15 mouse cellular contexts compared by ENCODE assay signal in the genomic region with DNA sequence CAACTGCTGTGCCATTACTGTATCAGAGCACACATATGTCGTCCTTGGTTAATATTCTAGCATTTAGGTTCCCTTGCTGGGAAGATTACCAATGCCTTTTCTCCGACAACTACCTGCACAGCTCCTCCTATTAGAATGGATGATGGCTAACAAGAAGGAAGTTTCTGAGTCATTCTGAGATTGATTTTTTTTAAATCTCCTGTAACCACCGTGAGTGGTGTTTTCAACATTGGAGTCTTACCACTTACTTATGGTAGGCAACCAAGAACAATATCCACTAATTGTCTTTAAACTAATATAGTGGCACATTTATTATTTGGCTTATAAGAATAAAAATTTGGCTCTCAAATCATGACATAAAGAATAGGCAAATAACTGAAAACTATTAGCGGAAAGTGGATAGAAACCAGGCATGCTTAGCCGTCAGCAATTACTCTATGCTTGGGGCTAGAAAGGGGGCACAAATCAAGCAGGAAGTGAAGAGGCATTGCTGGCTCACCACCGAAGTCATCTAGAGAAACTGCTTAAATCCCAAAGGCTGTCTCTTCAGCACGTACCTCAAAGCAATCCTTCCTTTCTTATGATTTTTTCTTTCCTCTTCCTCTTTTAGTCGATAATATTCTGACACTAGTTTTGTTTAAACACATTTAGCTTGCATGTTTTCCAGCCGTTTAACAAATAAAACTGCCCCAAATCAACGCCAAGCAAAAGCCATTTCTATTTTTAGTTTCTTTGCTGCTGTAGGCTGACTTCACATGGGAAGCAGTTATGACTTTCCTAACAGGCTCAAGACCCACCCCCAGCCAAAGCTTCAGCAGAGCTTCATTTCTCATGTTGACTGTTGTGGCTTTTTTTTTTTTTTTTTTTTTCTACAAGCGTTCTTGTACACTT.
DNase-seq lines count a peak whose midpoint lies in the region; ATAC-seq and TF ChIP-seq lines count a peak whose summit lies in the region.
"Had no signal": no experiment of that assay in that cellular context is flagged by ENCODE, and none has a peak within 500 bp of the region (broad histone marks: within the 10 kb centered on the region; RNA-seq: fewer than 3 reads in every experiment).

No protein-coding gene starts in this region.

- TF ChIP-seq RAD21 in CH12.LX (IDR thresholded peaks at IDR 0.05; ENCODE audit: low read depth, low read length), result peak; percentile 21

- in situ Hi-C loops in CH12.LX (cut with MboI; ENCODE audit: low pct_ligation_motif_present, low pct_unique_long_range_greater_than_20kb, low sequenced_read_pairs), result no loop called here

- TF ChIP-seq POLR2A in CH12.LX (IDR thresholded peaks at IDR 0.05; ENCODE audit: low read depth, low read length), result no peak

- no peaks in the 10 kb centered on the region for H3K27me3 ChIP-seq in intestine, embryonic 15.5 days (replicated peaks)
- H3K27me3 ChIP-seq in intestine, postnatal 0 days (replicated peaks; ENCODE audit: control insufficient read depth, insufficient read depth, low read length), result no peaks in the 10 kb centered on the region
- no peaks in the 10 kb centered on the region for H3K27me3 ChIP-seq in CH12.LX (replicated peaks)
- no peaks in the 10 kb centered on the region for H3K27me3 ChIP-seq in megakaryocyte, embryonic 14.5 days (replicated peaks)
- H3K27me3 ChIP-seq in midbrain, postnatal 0 days (ENCODE audit: insufficient read depth, low read length), result no peaks in the 10 kb centered on the region
- H3K27me3 ChIP-seq: embryonic facial prominence, embryonic 12.5 days; liver, embryonic 15.5 days had no signal

- TF ChIP-seq CTCF in intestine, postnatal 0 days (IDR thresholded peaks at IDR 0.05; ENCODE audit: low read depth), result no peak
- TF ChIP-seq CTCF in CH12.LX (conservative IDR thresholded peaks at IDR 0.05 in 1 of 2, IDR thresholded peaks at IDR 0.05 in 1 of 2; ENCODE audit: low read depth in 2 of 2, low read length in 2 of 2), result no peak
- TF ChIP-seq CTCF in midbrain, postnatal 0 days (IDR thresholded peaks at IDR 0.05), result no peak

- no peak overlapping the region for H3K9ac ChIP-seq in intestine, embryonic 15.5 days
- H3K9ac ChIP-seq in intestine, postnatal 0 days (ENCODE audit: low read depth, low read length), result no peak overlapping the region
- H3K9ac ChIP-seq in CH12.LX (ENCODE audit: insufficient read depth, low read depth), result peak overlapping the region; percentile 66
- no peak overlapping the region for H3K9ac ChIP-seq in midbrain, postnatal 0 days (replicated peaks; ENCODE audit: low read length, poor library complexity, severe bottlenecking)
- H3K9ac ChIP-seq: embryonic facial prominence, embryonic 12.5 days; liver, embryonic 15.5 days had no signal

- WGBS in intestine, embryonic 15.5 days, result 52% methylated on average over 11 of the region's 11 CpGs
- 60% methylated on average over 11 of the region's 11 CpGs for WGBS in intestine, postnatal 0 days
- 81% methylated on average over 11 of the region's 11 CpGs for WGBS in midbrain, postnatal 0 days

- peak; percentile 97 for TF ChIP-seq EP300 in CH12.LX (IDR thresholded peaks at IDR 0.05; ENCODE audit: low read length)

- no peak overlapping the region for H3K4me3 ChIP-seq in intestine, embryonic 15.5 days (replicated peaks)
- no peak overlapping the region for H3K4me3 ChIP-seq in intestine, postnatal 0 days (ENCODE audit: low read depth, low read length)
- H3K4me3 ChIP-seq in CH12.LX (replicated peaks in 1 of 3; ENCODE audit: low read depth in 2 of 3, low read length in 2 of 3, poor library complexity in 1 of 3), result peak overlapping the region; percentile 24 to 53 (median 33)
- H3K4me3 ChIP-seq in megakaryocyte, embryonic 14.5 days (replicated peaks), result peak overlapping the region; percentile 38
- H3K4me3 ChIP-seq in midbrain, postnatal 0 days (ENCODE audit: low read depth, low read length), result no peak overlapping the region
- H3K4me3 ChIP-seq: embryonic facial prominence, embryonic 12.5 days; hindbrain, embryonic 10.5 days; left cerebral cortex, adult 2 months; liver, embryonic 15.5 days; myocyte had no signal

- H3K4me2 ChIP-seq in intestine, embryonic 15.5 days (replicated peaks), result no peak overlapping the region
- H3K4me2 ChIP-seq in intestine, postnatal 0 days (replicated peaks; ENCODE audit: low read depth), result no peak overlapping the region
- H3K4me2 ChIP-seq in CH12.LX (ENCODE audit: insufficient read depth, low read depth, poor library complexity, severe bottlenecking), result peak overlapping the region; percentile 99
- H3K4me2 ChIP-seq in midbrain, postnatal 0 days (ENCODE audit: low read depth, low read length, poor library complexity, severe bottlenecking), result no peak overlapping the region
- H3K4me2 ChIP-seq: embryonic facial prominence, embryonic 12.5 days; liver, embryonic 15.5 days had no signal

- H3K79me2 ChIP-seq in CH12.LX (replicated peaks; ENCODE audit: control insufficient read depth, extremely low read depth, insufficient read depth, poor library complexity, severe bottlenecking), result no peaks in the 10 kb centered on the region

- dilution Hi-C loops in CH12.LX (cut with MboI; ENCODE audit: extremely low pct_ligation_motif_present, extremely low pct_unique_long_range_greater_than_20kb, low sequenced_read_pairs), result no loop called here

- H3K36me3 ChIP-seq in intestine, embryonic 15.5 days, result no peaks in the 10 kb centered on the region
- H3K36me3 ChIP-seq in intestine, postnatal 0 days (ENCODE audit: control insufficient read depth, insufficient read depth), result no peaks in the 10 kb centered on the region
- no peaks in the 10 kb centered on the region for H3K36me3 ChIP-seq in CH12.LX (replicated peaks in 1 of 2; ENCODE audit: control insufficient read depth in 1 of 2, insufficient read depth in 1 of 2, low read length in 1 of 2)
- H3K36me3 ChIP-seq in megakaryocyte, embryonic 14.5 days (replicated peaks; ENCODE audit: low read length), result no peaks in the 10 kb centered on the region
- no peaks in the 10 kb centered on the region for H3K36me3 ChIP-seq in midbrain, postnatal 0 days (ENCODE audit: insufficient read depth, low read length)
- H3K36me3 ChIP-seq: embryonic facial prominence, embryonic 12.5 days; G1E; hindbrain, embryonic 10.5 days; liver, embryonic 15.5 days had no signal

- peak; percentile 95 for DNase-seq in CH12.LX (ENCODE audit: extremely low read depth)
- peak; percentile 7 for DNase-seq in brain, adult 2 months (ENCODE audit: low read depth, low spot score)
- DNase-seq in frontal cortex, postnatal 25 days (ENCODE audit: low spot score in 2 of 2), result no peak
- DNase-seq in midbrain, postnatal 0 days (ENCODE audit: low spot score), result no peak
- DNase-seq: kidney, postnatal 14 days had no signal

- no peaks in the 10 kb centered on the region for H3K4me1 ChIP-seq in intestine, embryonic 15.5 days (replicated peaks)
- no peaks in the 10 kb centered on the region for H3K4me1 ChIP-seq in intestine, postnatal 0 days (replicated peaks; ENCODE audit: control insufficient read depth, insufficient read depth, low read length)
- peaks cover 5 to 20% of the 10 kb centered on the region in 2 experiments; a peak in 2 of 4 replicates for H3K4me1 ChIP-seq in CH12.LX (ENCODE audit: control insufficient read depth in 1 of 2, insufficient read depth in 2 of 2)
- H3K4me1 ChIP-seq in megakaryocyte, embryonic 14.5 days, result no peaks in the 10 kb centered on the region
- H3K4me1 ChIP-seq in midbrain, postnatal 0 days (ENCODE audit: insufficient read depth, low read length), result no peaks in the 10 kb centered on the region
- H3K4me1 ChIP-seq: embryonic facial prominence, embryonic 12.5 days; hindbrain, embryonic 10.5 days; liver, embryonic 15.5 days had no signal

- H3K27ac ChIP-seq in intestine, embryonic 15.5 days, result 0 out of 2 replicates have a peak overlapping the region, but pooled peaks have one; percentile 11
- H3K27ac ChIP-seq in intestine, postnatal 0 days (ENCODE audit: low read depth, low read length), result no peak overlapping the region
- peak overlapping the region; percentile 80 for H3K27ac ChIP-seq in CH12.LX (ENCODE audit: insufficient read depth, low read depth)
- H3K27ac ChIP-seq in midbrain, postnatal 0 days (ENCODE audit: low read depth, low read length), result no peak overlapping the region
- H3K27ac ChIP-seq: embryonic facial prominence, embryonic 12.5 days; hindbrain, embryonic 10.5 days; left cerebral cortex, adult 2 months; liver, embryonic 15.5 days had no signal

- no peak for ATAC-seq in intestine, embryonic 15.5 days
- no peak for ATAC-seq in intestine, postnatal 0 days
- no peak for ATAC-seq in midbrain, postnatal 0 days (ENCODE audit: low FRiP score)
- ATAC-seq: forebrain, embryonic 16.5 days had no signal

- no peaks in the 10 kb centered on the region for H3K9me3 ChIP-seq in intestine, embryonic 15.5 days
- H3K9me3 ChIP-seq in intestine, postnatal 0 days (ENCODE audit: control insufficient read depth), result no peaks in the 10 kb centered on the region
- peaks cover 2% of the 10 kb centered on the region for H3K9me3 ChIP-seq in CH12.LX (replicated peaks; ENCODE audit: low read length)
- peaks cover 2% of the 10 kb centered on the region; the same call in 1 of the 2 replicates for H3K9me3 ChIP-seq in megakaryocyte, embryonic 14.5 days
- no peaks in the 10 kb centered on the region for H3K9me3 ChIP-seq in midbrain, postnatal 0 days (ENCODE audit: low read length)
- H3K9me3 ChIP-seq: G1E; hindbrain, embryonic 10.5 days; liver, embryonic 15.5 days had no signal

TF ChIP-seq in CH12.LX, 34 proteins besides CTCF, POLR2A, EP300 and RAD21 (continues in another document):
- TF ChIP-seq NRF1 (IDR thresholded peaks at IDR 0.05; ENCODE audit: low read depth, low read length), result no peak
- no peak; the same call in 1 of the 2 replicates for TF ChIP-seq SMC3 (IDR thresholded peaks at IDR 0.05; ENCODE audit: low read depth, low read length)
- no peak; the same call in 1 of the 2 replicates for TF ChIP-seq ZKSCAN1 (IDR thresholded peaks at IDR 0.05; ENCODE audit: borderline replicate concordance, low read depth, low read length)
- TF ChIP-seq ZC3H11A (IDR thresholded peaks at IDR 0.05; ENCODE audit: low read depth, low read length), result no peak
- no peak for TF ChIP-seq KAT2A (IDR thresholded peaks at IDR 0.05; ENCODE audit: insufficient replicate concordance, low read length)
- peak; percentile 40; the same call in 1 of the 2 replicates for TF ChIP-seq HCFC1 (IDR thresholded peaks at IDR 0.05; ENCODE audit: low read depth, low read length)
- TF ChIP-seq TBP (conservative IDR thresholded peaks at IDR 0.05; ENCODE audit: low read depth, low read length), result peak; percentile 81
- peak; percentile 99 for TF ChIP-seq ZNF384 (IDR thresholded peaks at IDR 0.05; ENCODE audit: low read depth, low read length)
- no peak for TF ChIP-seq MAZ (IDR thresholded peaks at IDR 0.05; ENCODE audit: low read depth, low read length)
- TF ChIP-seq MAFK (IDR thresholded peaks at IDR 0.05; ENCODE audit: insufficient replicate concordance, low read length), result peak; percentile 73; the same call in 1 of the 2 replicates
- TF ChIP-seq CHD1 (IDR thresholded peaks at IDR 0.05; ENCODE audit: low read depth, low read length), result no peak
- peak; percentile 71 for TF ChIP-seq BHLHE40 (IDR thresholded peaks at IDR 0.05; ENCODE audit: low read depth, low read length)
- TF ChIP-seq MXI1 (IDR thresholded peaks at IDR 0.05; ENCODE audit: low read depth, low read length), result no peak
- peak; percentile 96 for TF ChIP-seq IRF4 (IDR thresholded peaks at IDR 0.05; ENCODE audit: low read depth, low read length)
- TF ChIP-seq PAX5 (IDR thresholded peaks at IDR 0.05; ENCODE audit: low read length), result no peak

Comparison
In these comparisons a context has a peak if more than half of its experiments do, and no peak if none do; other contexts are left out.
1. H3K27ac ChIP-seq: peak in intestine, embryonic 15.5 days (single experiment) and CH12.LX (single experiment); none in intestine, postnatal 0 days (single experiment) and midbrain, postnatal 0 days (single experiment).
2. H3K4me3 ChIP-seq: peak in CH12.LX (3 of 3) and megakaryocyte, embryonic 14.5 days (single experiment); none in intestine, embryonic 15.5 days (single experiment), intestine, postnatal 0 days (single experiment) and midbrain, postnatal 0 days (single experiment).
3. DNase-seq: peak in CH12.LX (single experiment) and brain, adult 2 months (single experiment); none in frontal cortex, postnatal 25 days (0 of 2) and midbrain, postnatal 0 days (single experiment).